Mouse (Mus musculus) macrophage (primary cell): Measurements from ENCODE around the gene Zfp988. TPM values are rescaled to one million over a fixed set of nuclear protein-coding genes. Genes with fewer than 3 reads are reported as not detected.
"Not testable (repeated sequence)": the region's sequence is repeated elsewhere in the genome, so short reads cannot be mapped to it uniquely, and the experiment has no call there.

Experiments
- H3K27ac ChIP-seq: fragments of 350-480 bp; formaldehyde crosslinking; 2 replicates; pipeline ENCODE4 v1.9.0; 2021
- H3K36me3 ChIP-seq: fragments of 350-480 bp; formaldehyde crosslinking; 2 replicates; pipeline ENCODE4 v1.9.0; 2021; ENCODE audit errors: inconsistent target
- H3K4me3 ChIP-seq: fragments of 350-480 bp; formaldehyde crosslinking; 2 replicates; pipeline ENCODE4 v1.9.0; 2021; ENCODE audit errors: inconsistent target
- H3K79me2 ChIP-seq: fragments of 350-480 bp; formaldehyde crosslinking; 2 replicates; pipeline ENCODE4 v1.9.0; 2021; ENCODE audit errors: inconsistent target
- WGBS: methylation state at CpG from one replicate; pipeline ENCODE4 v1.1.7; 2026; ENCODE audit warnings: inconsistent platforms; ENCODE audit not compliant: missing documents; 5-methylcytosine and 5-hydroxymethylcytosine counted together
- polyA plus RNA-seq: library from polyadenylated mRNA; stranded (reverse); fragments of 250-400 nt; gene quantifications from 3 replicates; pipeline ENCODE4 v1.2.4, GENCODE M21; 2018; ENCODE audit warnings: inconsistent platforms

Zfp988 gene
- polyA plus RNA-seq, 1 experiment from 2014 or later: not detected

DNA sequence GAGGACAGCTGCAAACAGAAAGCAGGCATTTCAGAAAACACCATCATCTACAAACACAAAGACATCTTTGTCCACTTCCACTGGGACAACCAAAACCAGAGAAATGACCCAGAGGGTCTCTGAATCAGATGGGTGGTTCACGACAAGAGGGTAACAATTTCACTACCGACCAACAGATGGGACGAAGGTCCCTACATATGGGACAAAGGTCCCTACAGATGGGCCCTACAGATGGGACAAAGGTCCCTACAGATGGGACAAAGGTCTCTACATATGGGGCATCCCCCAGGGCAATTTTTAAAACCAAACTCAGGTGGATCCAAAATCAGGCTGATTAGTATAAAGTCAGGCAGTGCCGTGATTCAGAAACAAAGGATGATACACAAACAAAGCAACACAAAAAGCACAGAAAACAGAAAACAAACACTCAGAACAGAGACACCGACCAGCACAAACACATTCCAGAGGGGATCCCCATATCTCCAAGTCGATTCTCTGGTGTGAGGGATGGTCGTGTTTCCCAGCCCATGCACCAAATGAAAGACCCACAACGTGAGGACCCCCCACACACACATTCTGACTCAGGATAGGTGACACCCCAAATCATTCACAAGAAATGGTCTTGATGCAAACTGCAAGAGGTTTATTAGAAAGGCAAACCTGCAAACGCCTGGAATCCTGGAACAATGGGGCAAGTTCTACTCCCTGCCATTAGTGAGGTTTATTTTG, 44.4 kb downstream of the Zfp988 start:
- WGBS: 86% methylated on average over 9 of the region's 9 CpGs
- not testable (repeated sequence) for H3K27ac ChIP-seq, H3K4me3 ChIP-seq, H3K79me2 ChIP-seq, H3K36me3 ChIP-seq

DNA sequence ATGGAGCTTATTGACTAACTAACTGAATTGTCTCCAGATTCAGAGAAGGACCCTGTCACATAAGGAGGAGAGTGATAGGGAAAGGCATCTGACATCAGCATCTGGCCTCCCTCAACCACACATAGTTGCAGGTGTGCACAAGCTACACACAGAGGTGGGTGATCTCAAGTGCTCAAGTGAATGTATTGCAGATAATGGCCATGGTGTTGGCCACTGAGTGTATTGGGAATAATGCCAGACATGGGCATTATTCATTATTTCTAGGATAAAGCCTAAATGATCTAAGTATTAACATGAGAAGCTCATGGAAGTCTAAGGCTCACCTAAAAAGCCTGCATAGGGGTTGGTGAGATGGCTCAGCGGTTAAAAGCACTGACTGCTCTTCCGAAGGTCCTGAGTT, 45.1 kb downstream of the Zfp988 start:
- WGBS: 79% methylated on average over 2 of the region's 2 CpGs
- not testable (repeated sequence) for H3K79me2 ChIP-seq, H3K36me3 ChIP-seq, H3K27ac ChIP-seq, H3K4me3 ChIP-seq

- WGBS: 69% methylated on average over 7 of the region's 13 CpGs
- not testable (repeated sequence) for H3K79me2 ChIP-seq, H3K36me3 ChIP-seq, H3K4me3 ChIP-seq, H3K27ac ChIP-seq
Measured at GRCm38 (mm10) chr4:147351376-147351980, 46.0 kb downstream of the Zfp988 start.

GRCm38 (mm10) chr4:147353626-147354025, 48.2 kb downstream of the Zfp988 start:
- WGBS: 87% methylated on average over 3 of the region's 4 CpGs

DNA sequence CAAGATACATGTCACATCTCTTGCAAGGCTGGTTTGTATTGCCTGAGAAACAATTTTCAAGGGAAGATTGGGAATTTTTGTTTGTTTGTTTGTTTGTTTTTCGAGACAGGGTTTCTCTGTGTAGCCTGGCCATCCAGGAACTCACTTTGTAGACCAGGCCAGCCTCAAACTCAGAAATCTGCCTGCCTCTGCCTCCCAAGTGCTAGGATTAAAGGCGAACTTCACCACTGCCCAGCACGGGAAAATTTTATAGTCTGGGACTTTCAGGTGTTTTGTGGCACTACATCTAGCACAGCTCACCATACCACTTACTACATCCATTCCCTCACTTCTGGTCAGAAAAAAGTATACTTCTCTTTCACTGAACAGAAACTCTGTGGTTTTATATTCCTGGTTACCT, 50.6 kb downstream of the Zfp988 start:
- H3K36me3 ChIP-seq, H3K4me3 ChIP-seq, H3K27ac ChIP-seq, H3K79me2 ChIP-seq: not testable (repeated sequence)
- WGBS: no CpG with 5 or more reads among the region's 3 CpGs

More at GRCm38 (mm10) chr4:147353626-147354025, 48.2 kb downstream of the Zfp988 start:
- not testable (repeated sequence) for H3K79me2 ChIP-seq, H3K4me3 ChIP-seq, H3K27ac ChIP-seq, H3K36me3 ChIP-seq

GRCm38 (mm10) chr4:147357195-147357594, 51.7 kb downstream of the Zfp988 start:
- H3K4me3 ChIP-seq, H3K79me2 ChIP-seq, H3K27ac ChIP-seq, H3K36me3 ChIP-seq: not testable (repeated sequence)
- no CpG with 5 or more reads among the region's 2 CpGs for WGBS

GRCm38 (mm10) chr4:147361003-147361402, 55.5 kb downstream of the Zfp988 start, which contains the start of gene Zfp978:
TSS of gene Zfp978 (plus strand) at chr4:147361303.
- not testable (repeated sequence) for H3K79me2 ChIP-seq, H3K36me3 ChIP-seq, H3K27ac ChIP-seq, H3K4me3 ChIP-seq
- no CpG with 5 or more reads among the region's 6 CpGs for WGBS

GRCm38 (mm10) chr4:147361872-147362271, 56.4 kb downstream of the Zfp988 start:
- not testable (repeated sequence) for H3K79me2 ChIP-seq, H3K27ac ChIP-seq, H3K36me3 ChIP-seq, H3K4me3 ChIP-seq
- WGBS: no CpG with 5 or more reads among the region's 1 CpGs

DNA sequence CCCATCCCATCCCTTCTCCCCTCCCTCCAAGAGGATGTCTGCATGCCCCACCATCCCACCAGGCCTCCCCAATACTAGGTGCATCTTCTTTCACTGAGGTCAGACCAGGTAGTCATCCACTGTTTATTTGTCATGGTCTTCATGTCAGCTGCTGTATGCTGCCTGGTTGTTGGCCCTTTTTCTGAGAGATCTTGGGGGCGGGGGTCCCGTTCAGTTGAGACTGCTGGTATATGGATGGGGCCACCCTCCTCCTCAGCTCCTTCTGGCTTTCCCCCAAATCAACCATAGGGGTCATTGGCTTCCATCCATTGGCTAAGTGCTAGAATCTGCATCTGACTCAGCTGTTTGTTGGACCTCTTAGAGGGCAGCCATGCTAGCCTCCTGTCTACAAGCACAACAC, 64.1 kb downstream of the Zfp988 start:
- WGBS: no CpG with 5 or more reads among the region's 2 CpGs
- H3K4me3 ChIP-seq, H3K27ac ChIP-seq, H3K36me3 ChIP-seq, H3K79me2 ChIP-seq: not testable (repeated sequence)

DNA sequence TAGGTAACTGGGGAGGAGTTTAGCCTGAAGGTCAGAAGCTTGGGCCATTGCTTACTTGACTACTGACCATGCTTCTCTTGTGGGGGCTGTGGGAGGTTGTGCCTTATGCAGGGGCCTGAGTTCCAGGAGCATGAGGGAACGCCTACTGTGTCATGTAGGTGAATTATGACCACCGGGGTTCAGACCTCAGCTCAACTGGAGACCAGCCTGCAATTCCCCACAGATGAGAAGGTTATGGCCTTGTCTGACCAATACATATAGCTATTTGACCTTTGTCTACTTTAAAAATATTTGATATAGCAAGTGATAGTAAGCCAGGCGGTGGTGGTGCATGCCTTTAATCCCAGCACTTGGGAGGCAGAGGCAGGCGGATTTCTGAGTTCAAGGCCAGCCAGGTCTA, 77.7 kb downstream of the Zfp988 start:
- 76% methylated on average over 2 of the region's 4 CpGs for WGBS
- not testable (repeated sequence) for H3K27ac ChIP-seq, H3K36me3 ChIP-seq, H3K79me2 ChIP-seq, H3K4me3 ChIP-seq

Other genes starting within 250 kb of the Zfp988 start
- gene Zfp991, start 173.6 kb upstream of the Zfp988 start, polyA plus RNA-seq: 67.3 to 187 TPM (median 69.9 TPM) in 3 replicates
- gene Zfp978, start 55.6 kb downstream of the Zfp988 start, polyA plus RNA-seq: not detected in 3 replicates
- 0.21 to 0.39 TPM (median 0.25 TPM) in 3 replicates for gene Zfp982, start 186.7 kb downstream of the Zfp988 start, polyA plus RNA-seq
- not detected in 3 replicates for gene Gm16503, start 234.5 kb downstream of the Zfp988 start, polyA plus RNA-seq
- not detected in 3 replicates for gene Zfp985, start 247.6 kb downstream of the Zfp988 start, polyA plus RNA-seq